In genomic region chr2:158561371-158562144, GRCm38 (mm10) we compare ENCODE assay signal across 20 mouse cellular contexts. TPM values are rescaled to one million over a fixed set of nuclear protein-coding genes. Genes with fewer than 3 reads are reported as not detected.
DNase-seq lines count a peak whose midpoint lies in the region; ATAC-seq and TF ChIP-seq lines count a peak whose summit lies in the region.
"Had no signal": no experiment of that assay in that cellular context is flagged by ENCODE, and none has a peak within 500 bp of the region (broad histone marks: within the 10 kb centered on the region; RNA-seq: fewer than 3 reads in every experiment).

No protein-coding gene starts in this region.

- whole genome bisulfite sequencing in hindbrain, embryonic 11.5 days: 50% methylated on average over 3 of the region's 3 CpGs
- WGBS in hindbrain, embryonic 10.5 days: 59% methylated on average over 3 of the region's 3 CpGs
- WGBS in hindbrain, postnatal 0 days: 43% methylated on average over 3 of the region's 3 CpGs
- WGBS in neural tube, embryonic 13.5 days: 41% methylated on average over 3 of the region's 3 CpGs

- no peak for TF ChIP-seq CTCF in brain, embryonic 14.5 days (IDR thresholded peaks at IDR 0.05; ENCODE audit: borderline replicate concordance, extremely low read depth, insufficient read depth, insufficient read length)
- TF ChIP-seq CTCF in hindbrain, postnatal 0 days (IDR thresholded peaks at IDR 0.05; ENCODE audit: low read depth): no peak

- no peaks in the 10 kb centered on the region for H3K36me3 ChIP-seq in hindbrain, embryonic 11.5 days (ENCODE audit: control insufficient read depth, insufficient read depth, low read length)
- H3K36me3 ChIP-seq in hindbrain, embryonic 10.5 days: no peaks in the 10 kb centered on the region
- H3K36me3 ChIP-seq in hindbrain, postnatal 0 days (ENCODE audit: insufficient read depth, low read length): no peaks in the 10 kb centered on the region
- H3K36me3 ChIP-seq in neural tube, embryonic 13.5 days: no peaks in the 10 kb centered on the region
- H3K36me3 ChIP-seq: embryonic facial prominence, embryonic 12.5 days; liver, embryonic 13.5 days had no signal

- H3K27me3 ChIP-seq in hindbrain, embryonic 11.5 days (ENCODE audit: control insufficient read depth, insufficient read depth, low read length): no peaks in the 10 kb centered on the region; the same call in 1 of the 2 replicates
- peaks cover 51% of the 10 kb centered on the region for H3K27me3 ChIP-seq in hindbrain, embryonic 10.5 days (ENCODE audit: insufficient read depth, poor library complexity, severe bottlenecking)
- no peaks in the 10 kb centered on the region for H3K27me3 ChIP-seq in hindbrain, postnatal 0 days (ENCODE audit: insufficient read depth, low read length)
- peaks cover 41% of the 10 kb centered on the region for H3K27me3 ChIP-seq in neural tube, embryonic 13.5 days

- no peak for TF ChIP-seq POLR2A in brain, embryonic 14.5 days (IDR thresholded peaks at IDR 0.05; ENCODE audit: borderline replicate concordance, extremely low read depth, insufficient read depth, insufficient read length, poor library complexity, severe bottlenecking)

- peak; percentile 44 for ATAC-seq in hindbrain, embryonic 11.5 days (ENCODE audit: low FRiP score)
- peak; percentile 55 for ATAC-seq in hindbrain, postnatal 0 days
- ATAC-seq in neural tube, embryonic 13.5 days (ENCODE audit: low read depth): peak; percentile 60; the same call in 1 of the 2 replicates
- ATAC-seq: activated CD4-positive, CD25-positive, alpha-beta regulatory T cell, adult 4 months had no signal

- no peak for DNase-seq in hindbrain, embryonic 11.5 days (ENCODE audit: low spot score)
- DNase-seq in hindbrain, embryonic 10.5 days (ENCODE audit: low spot score): no peak
- DNase-seq in brain, embryonic 14.5 days (ENCODE audit: low read depth): peak; percentile 86
- peak; percentile 68 for DNase-seq in hindbrain, postnatal 0 days (ENCODE audit: low spot score)
- DNase-seq in cerebellum, postnatal 36 days: no peak
- no peak for DNase-seq in adrenal gland, adult 8-10 months
- DNase-seq in lung, postnatal 14 days: no peak
- DNase-seq: cerebellum, adult 8-10 months; heart, adult 18-20 months; kidney, adult 18-20 months; layer of hippocampus, adult 9-11 months; liver, embryonic 13.5 days had no signal

- peaks cover 6% of the 10 kb centered on the region for H3K4me1 ChIP-seq in hindbrain, embryonic 11.5 days (replicated peaks; ENCODE audit: control insufficient read depth, insufficient read depth, low read length)
- H3K4me1 ChIP-seq in hindbrain, embryonic 10.5 days (replicated peaks): peaks cover 33% of the 10 kb centered on the region
- peaks cover 10% of the 10 kb centered on the region for H3K4me1 ChIP-seq in hindbrain, postnatal 0 days (ENCODE audit: insufficient read depth, low read length)
- H3K4me1 ChIP-seq in neural tube, embryonic 13.5 days (replicated peaks): peaks cover 23% of the 10 kb centered on the region
- H3K4me1 ChIP-seq: liver, embryonic 13.5 days had no signal

- H3K4me2 ChIP-seq in hindbrain, embryonic 11.5 days (replicated peaks; ENCODE audit: low read depth, low read length): no peak overlapping the region
- no peak overlapping the region for H3K4me2 ChIP-seq in hindbrain, postnatal 0 days (ENCODE audit: low read depth, low read length)
- no peak overlapping the region for H3K4me2 ChIP-seq in neural tube, embryonic 13.5 days
- H3K4me2 ChIP-seq: embryonic facial prominence, embryonic 12.5 days; liver, embryonic 13.5 days had no signal

- no peaks in the 10 kb centered on the region for H3K9me3 ChIP-seq in hindbrain, embryonic 11.5 days (ENCODE audit: control insufficient read depth, low read length)
- peaks cover 5% of the 10 kb centered on the region; the same call in 1 of the 2 replicates for H3K9me3 ChIP-seq in hindbrain, embryonic 10.5 days
- no peaks in the 10 kb centered on the region for H3K9me3 ChIP-seq in hindbrain, postnatal 0 days (ENCODE audit: low read length)
- no peaks in the 10 kb centered on the region for H3K9me3 ChIP-seq in neural tube, embryonic 13.5 days
- H3K9me3 ChIP-seq: liver, embryonic 13.5 days had no signal

- H3K4me3 ChIP-seq in hindbrain, embryonic 11.5 days (ENCODE audit: low read depth, low read length): no peak overlapping the region
- H3K4me3 ChIP-seq in hindbrain, embryonic 10.5 days: no peak overlapping the region
- no peak overlapping the region for H3K4me3 ChIP-seq in hindbrain, postnatal 0 days (ENCODE audit: low read length)
- no peak overlapping the region for H3K4me3 ChIP-seq in neural tube, embryonic 13.5 days
- H3K4me3 ChIP-seq: embryonic facial prominence, embryonic 12.5 days; liver, embryonic 13.5 days; myocyte had no signal

- H3K27ac ChIP-seq in hindbrain, embryonic 11.5 days (ENCODE audit: low read depth, low read length): peak overlapping the region; percentile 56
- no peak overlapping the region for H3K27ac ChIP-seq in hindbrain, embryonic 10.5 days
- H3K27ac ChIP-seq in hindbrain, postnatal 0 days: peak overlapping the region; percentile 77
- H3K27ac ChIP-seq in neural tube, embryonic 13.5 days (replicated peaks): peak overlapping the region; percentile 89
- H3K27ac ChIP-seq: embryonic facial prominence, embryonic 12.5 days; liver, embryonic 13.5 days had no signal

- H3K9ac ChIP-seq in hindbrain, embryonic 11.5 days (ENCODE audit: low read depth, low read length): no peak overlapping the region
- H3K9ac ChIP-seq in hindbrain, postnatal 0 days (replicated peaks; ENCODE audit: low read length): peak overlapping the region; percentile 14; the same call in 1 of the 2 replicates
- peak overlapping the region; percentile 47; the same call in 1 of the 2 replicates for H3K9ac ChIP-seq in neural tube, embryonic 13.5 days
- H3K9ac ChIP-seq: embryonic facial prominence, embryonic 12.5 days; liver, embryonic 13.5 days had no signal

RNA-seq across cellular contexts. Expression of gene Arhgap40, which starts 49.0 kb away (rescaled TPM):
- 0.37 and 0.54 TPM in 2 replicates for polyA plus RNA-seq in hindbrain, embryonic 11.5 days (2014; fragmentation: Nextera tagmentation; extraction: Ambion mirVana)
- polyA plus RNA-seq in hindbrain, embryonic 10.5 days (2016; fragmentation: Nextera tagmentation; extraction: Ambion mirVana): 0.27 TPM in 1 of 2 replicates, not detected in the other
- polyA plus RNA-seq in brain, embryonic 14.5 days (2012; rRNA removed): 0.97 and 1.1 TPM in 2 replicates
- total RNA-seq in hindbrain, postnatal 0 days (2014; rRNA removed): 1.4 and 2.4 TPM in 2 replicates
- 0.64 and 1.0 TPM in 2 replicates for polyA plus RNA-seq in hindbrain, postnatal 0 days (2015; fragmentation: Nextera tagmentation; extraction: Ambion mirVana)
- polyA plus RNA-seq in neural tube, embryonic 13.5 days (2015; fragmentation: Nextera tagmentation; extraction: Ambion mirVana): 0.92 and 1.4 TPM in 2 replicates
- not detected for total RNA-seq in adrenal gland, adult 8-10 months (2022)
- total RNA-seq: heart, adult 18-20 months; heart, postnatal 25 days had no signal
- polyA plus RNA-seq: activated CD4-positive, CD25-positive, alpha-beta regulatory T cell, adult 4 months; liver, embryonic 13.5 days; myocyte; thymus, postnatal 0 days had no signal

RNA-seq across cellular contexts. Expression of gene Slc32a1, which starts 49.0 kb away (rescaled TPM):
- polyA plus RNA-seq in hindbrain, embryonic 11.5 days (2014; fragmentation: Nextera tagmentation; extraction: Ambion mirVana): 1.9 and 2.9 TPM in 2 replicates
- 0.35 and 1.4 TPM in 2 replicates for polyA plus RNA-seq in hindbrain, embryonic 10.5 days (2016; fragmentation: Nextera tagmentation; extraction: Ambion mirVana)
- 78.4 and 93.9 TPM in 2 replicates for polyA plus RNA-seq in brain, embryonic 14.5 days (2012; rRNA removed)
- 70.4 and 79.8 TPM in 2 replicates for total RNA-seq in hindbrain, postnatal 0 days (2014; rRNA removed)
- polyA plus RNA-seq in hindbrain, postnatal 0 days (2015; fragmentation: Nextera tagmentation; extraction: Ambion mirVana): 16.5 and 16.7 TPM in 2 replicates
- polyA plus RNA-seq in neural tube, embryonic 13.5 days (2015; fragmentation: Nextera tagmentation; extraction: Ambion mirVana): 6.2 and 7.4 TPM in 2 replicates
- total RNA-seq in adrenal gland, adult 8-10 months (2022): under 1 TPM in 2 of 4 experiments, not detected in 2; 0.11 to 0.17 TPM
- total RNA-seq: heart, adult 18-20 months; heart, postnatal 25 days had no signal
- polyA plus RNA-seq: activated CD4-positive, CD25-positive, alpha-beta regulatory T cell, adult 4 months; embryonic facial prominence, embryonic 12.5 days; liver, embryonic 13.5 days; myocyte; thymus, postnatal 0 days had no signal

RNA-seq across cellular contexts. Expression of gene Adig, which starts 59.1 kb away (rescaled TPM):
- polyA plus RNA-seq in hindbrain, embryonic 11.5 days (2014; fragmentation: Nextera tagmentation; extraction: Ambion mirVana): not detected in 2 replicates
- not detected in 2 replicates for polyA plus RNA-seq in hindbrain, embryonic 10.5 days (2016; fragmentation: Nextera tagmentation; extraction: Ambion mirVana)
- polyA plus RNA-seq in brain, embryonic 14.5 days (2012; rRNA removed): 0.86 TPM in 1 of 2 replicates, not detected in the other
- total RNA-seq in hindbrain, postnatal 0 days (2014; rRNA removed): not detected in 2 replicates
- polyA plus RNA-seq in hindbrain, postnatal 0 days (2015; fragmentation: Nextera tagmentation; extraction: Ambion mirVana): not detected in 2 replicates
- not detected in 2 replicates for polyA plus RNA-seq in neural tube, embryonic 13.5 days (2015; fragmentation: Nextera tagmentation; extraction: Ambion mirVana)
- total RNA-seq in adrenal gland, adult 8-10 months (2022): 10 to 100 TPM in 3 of 4 experiments, 1 to 10 TPM in 1; 6.9 to 56.3 (median 40.8) TPM
- total RNA-seq: ES-E14; left cerebral cortex, postnatal 25 days had no signal
- polyA plus RNA-seq: activated CD4-positive, CD25-positive, alpha-beta regulatory T cell, adult 4 months; embryonic facial prominence, embryonic 12.5 days; liver, embryonic 13.5 days; myocyte had no signal

Comparison
In these comparisons a context has a peak if more than half of its experiments do, and no peak if none do; other contexts are left out.
1. DNase-seq: peak in brain, embryonic 14.5 days (single experiment) and hindbrain, postnatal 0 days (single experiment); none in hindbrain, embryonic 11.5 days (single experiment), hindbrain, embryonic 10.5 days (single experiment), cerebellum, postnatal 36 days (0 of 2), adrenal gland, adult 8-10 months (single experiment) and lung, postnatal 14 days (single experiment).
2. Peak in every context shown above with its lines, with median percentiles within 50 percentile points of each other: ATAC-seq.